Mouse (Mus musculus): ENCODE results near the gene 4931428L18Rik. TPM values are rescaled to one million over a fixed set of nuclear protein-coding genes. Genes with fewer than 3 reads are reported as not detected.

4931428L18Rik gene
- polyA plus RNA-seq, 1 experiment from 2014 or later = not detected

DNA sequence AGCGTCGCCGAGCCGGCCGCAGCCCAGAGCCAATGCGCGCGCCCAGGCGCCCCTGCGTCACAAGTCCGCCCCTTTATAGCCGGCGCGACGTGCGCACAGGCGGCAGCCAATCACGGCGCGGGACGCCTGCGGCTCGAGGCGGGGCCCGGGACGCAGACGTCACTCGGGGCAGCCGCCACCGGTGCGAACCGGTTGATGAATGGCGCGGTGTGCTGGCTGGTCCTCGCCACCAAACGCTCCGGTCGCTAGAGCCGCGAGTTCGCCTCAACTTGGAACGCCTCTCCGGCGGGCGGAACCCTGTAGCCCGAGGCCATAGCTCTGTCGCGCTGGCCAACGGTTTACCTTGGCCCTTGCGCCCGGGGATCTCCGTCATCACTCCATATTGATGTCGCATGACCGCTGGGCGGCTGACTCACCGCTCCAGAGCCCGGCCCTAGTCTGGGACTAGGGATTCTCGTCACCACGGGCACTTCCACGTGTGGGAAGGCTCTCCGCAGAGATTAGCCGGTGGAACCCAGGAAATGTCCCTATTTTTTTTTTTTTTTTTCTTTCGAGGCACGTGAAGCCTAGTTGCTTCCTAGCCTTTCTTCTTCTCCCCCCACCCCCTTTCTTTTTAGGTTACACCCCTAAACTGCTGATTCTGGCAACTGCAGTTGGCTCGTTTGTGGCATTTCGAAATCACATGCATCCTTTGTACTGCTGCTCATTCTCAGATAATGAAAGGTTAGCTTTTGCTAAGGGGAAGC lies 272.6 kb downstream of the 4931428L18Rik start:
- Histone ChIP-seq H3K9me3 (replicated peaks) (no peaks in the 10 kb centered on the region), H3K4me3 (peak overlapping the region; percentile 91), H3K9ac (peak overlapping the region; percentile 97), H3K4me1 (peaks cover 18% of the 10 kb centered on the region), H3K4me2 (peak overlapping the region; percentile 78), H3K27me3 (replicated peaks) (no peaks in the 10 kb centered on the region), H3K27ac (peak overlapping the region; percentile 99), H3K36me3 (peaks cover 8% of the 10 kb centered on the region)
- WGBS (ENCODE audit: insufficient replicate concordance) = under 1% methylated on average over 63 of the region's 66 CpGs
- ATAC-seq = peak; percentile 97

DNA sequence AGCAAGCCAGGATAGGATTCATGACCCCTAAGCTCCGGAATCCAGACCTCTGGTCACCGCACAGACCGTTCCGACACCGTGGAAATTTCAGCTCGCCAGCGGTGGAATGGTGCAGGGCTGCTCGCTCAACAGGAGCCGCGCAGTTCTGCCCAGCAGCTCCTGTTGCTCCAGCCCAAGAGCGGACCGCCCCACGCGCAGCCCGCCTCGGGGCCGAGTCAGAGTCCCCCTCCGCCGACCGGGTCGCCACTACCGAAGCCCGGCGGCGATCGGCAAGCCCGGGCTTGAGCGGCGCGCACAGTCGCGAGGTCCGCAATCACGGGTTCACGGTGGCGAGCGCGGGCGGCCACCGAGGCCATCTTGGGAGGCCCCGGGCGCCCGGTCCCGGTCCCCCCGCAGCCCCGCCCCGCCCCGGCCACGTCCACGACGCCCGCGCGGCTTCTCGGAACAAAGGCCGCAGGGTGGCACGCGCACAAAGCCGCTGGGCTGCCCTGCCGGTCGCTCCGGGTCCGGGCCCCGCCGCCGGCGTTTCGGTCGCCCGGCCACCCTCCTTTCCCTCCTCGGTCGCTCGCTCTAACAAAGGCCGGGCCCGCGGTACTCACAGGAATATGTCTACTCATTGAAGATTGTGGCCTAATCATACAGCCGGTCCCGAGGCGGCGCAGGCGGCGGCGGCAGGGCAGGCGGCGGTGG lies 273.4 kb downstream of the 4931428L18Rik start:
- H3K9ac ChIP-seq = peak overlapping the region; percentile 97
- no peaks in the 10 kb centered on the region for H3K27me3 ChIP-seq (replicated peaks)
- H3K4me2 ChIP-seq = peak overlapping the region; percentile 78
- under 1% methylated on average over 83 of the region's 85 CpGs for WGBS (ENCODE audit: insufficient replicate concordance)
- peak; percentile 65 for ATAC-seq
- H3K27ac ChIP-seq = peak overlapping the region; percentile 99
- H3K4me1 ChIP-seq = peaks cover 18% of the 10 kb centered on the region
- H3K4me3 ChIP-seq = peak overlapping the region; percentile 91
- peaks cover 16% of the 10 kb centered on the region for H3K36me3 ChIP-seq
- H3K9me3 ChIP-seq (replicated peaks) = no peaks in the 10 kb centered on the region

DNA sequence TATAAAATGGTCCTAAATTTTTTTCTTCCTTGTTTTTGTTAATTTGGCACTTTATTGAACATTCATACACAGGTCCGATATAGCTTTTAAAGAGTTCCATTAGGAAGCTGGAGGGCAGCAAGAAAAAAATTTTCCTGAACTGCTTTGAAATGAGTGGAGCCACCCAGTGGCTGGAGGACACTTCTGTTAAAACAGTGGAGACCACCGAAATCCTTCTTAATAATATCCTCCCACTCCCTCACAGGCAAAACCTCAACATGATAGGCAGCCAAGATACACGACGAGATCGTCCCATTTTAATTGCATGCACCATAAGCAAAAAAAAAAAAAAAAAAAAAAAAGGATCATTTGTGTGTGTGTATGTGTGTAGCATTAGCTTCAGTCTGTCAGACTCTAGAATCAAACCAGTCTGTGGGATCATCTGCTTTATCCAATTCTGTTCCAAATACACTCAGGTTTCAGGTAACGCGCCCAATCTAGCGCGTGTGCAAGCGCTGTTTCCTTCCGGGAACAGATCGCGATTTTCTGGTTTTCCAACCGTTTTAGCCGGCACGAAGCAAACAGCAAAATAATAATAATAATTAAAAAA lies 274.0 kb downstream of the 4931428L18Rik start:
- peak overlapping the region; percentile 97 for H3K9ac ChIP-seq
- peaks cover 22% of the 10 kb centered on the region for H3K36me3 ChIP-seq
- no peak for ATAC-seq
- no peaks in the 10 kb centered on the region for H3K27me3 ChIP-seq (replicated peaks)
- H3K9me3 ChIP-seq (replicated peaks) = no peaks in the 10 kb centered on the region
- 1% methylated on average over 16 of the region's 16 CpGs for WGBS (ENCODE audit: insufficient replicate concordance)
- H3K27ac ChIP-seq = peak overlapping the region; percentile 99
- H3K4me3 ChIP-seq = peak overlapping the region; percentile 91
- peak overlapping the region; percentile 78 for H3K4me2 ChIP-seq
- peaks cover 18% of the 10 kb centered on the region for H3K4me1 ChIP-seq

Other genes with a start within 250 kb of the 4931428L18Rik start
- gene AC153137.1, start 244.7 kb downstream of the 4931428L18Rik start, polyA plus RNA-seq (2016; fragmentation: Nextera tagmentation; extraction: Ambion mirVana) = not detected in 2 replicates
- gene Lgsn, start 46.3 kb downstream of the 4931428L18Rik start, polyA plus RNA-seq (2016; fragmentation: Nextera tagmentation; extraction: Ambion mirVana) = not detected in 2 replicates
- gene Pih1d3, start 154 bp upstream of the 4931428L18Rik start, polyA plus RNA-seq (2016; fragmentation: Nextera tagmentation; extraction: Ambion mirVana) = not detected in 2 replicates

Data from liver, embryonic 12.5 days (tissue).